Mouse (Mus musculus) right cerebral cortex, adult 18-20 months (tissue): Measurements from ENCODE around the gene Enah.
A peak's percentile ranks its signal among the peaks of the same experiment; 100 is the strongest.

Source experiments
- DNase-seq: peaks from one replicate; pipeline ENCODE4 v3.0.0; 2022; ENCODE audit warnings: mixed read lengths

Enah gene

DNA sequence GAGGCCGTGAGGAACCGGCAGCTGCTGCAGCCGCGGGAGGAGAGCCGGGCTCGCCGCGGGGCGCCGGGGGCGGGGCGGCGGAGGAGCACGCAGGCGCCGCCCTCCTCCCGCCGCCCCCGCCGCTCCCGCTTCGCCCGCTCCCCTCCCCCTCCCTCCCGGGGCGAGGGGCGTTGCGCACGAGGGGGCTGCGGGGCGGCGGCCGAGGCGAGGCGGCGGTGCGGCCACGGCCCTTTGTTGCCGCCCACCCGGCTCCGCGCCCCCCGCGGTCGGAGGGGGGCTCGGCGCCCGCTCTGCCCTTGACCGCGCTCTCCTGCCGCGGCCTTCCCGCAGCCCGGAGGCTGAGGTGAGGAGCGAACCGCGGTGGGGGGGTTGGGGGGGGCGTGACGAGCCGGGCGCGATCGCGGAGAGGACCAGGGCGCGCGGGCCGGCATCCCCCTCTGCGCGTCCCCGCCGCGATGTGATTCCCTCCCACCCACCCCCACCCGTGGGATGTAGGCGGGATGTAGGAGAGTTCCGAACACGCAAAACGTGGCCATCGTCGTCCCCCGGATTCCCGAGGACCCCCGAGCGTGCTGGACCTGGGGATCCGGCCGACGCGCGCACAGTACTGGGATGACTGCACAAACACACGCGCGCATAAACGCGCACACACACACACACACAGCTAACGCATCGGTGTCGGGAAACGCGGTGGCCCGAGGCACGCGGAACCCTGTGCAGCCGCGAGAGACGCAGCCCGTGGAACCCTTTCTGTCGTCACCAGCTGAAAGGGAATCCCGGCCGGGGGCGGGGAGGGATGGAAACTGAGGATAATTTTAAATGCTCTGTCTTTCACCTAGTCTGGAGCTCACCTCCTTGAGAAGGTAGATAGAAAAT lies at the start of gene Enah:
Gene Enah, minus strand, starts transcription at position 65 of the 876 bp plus-strand sequence.
- DNase-seq = peak; percentile 79

DNA sequence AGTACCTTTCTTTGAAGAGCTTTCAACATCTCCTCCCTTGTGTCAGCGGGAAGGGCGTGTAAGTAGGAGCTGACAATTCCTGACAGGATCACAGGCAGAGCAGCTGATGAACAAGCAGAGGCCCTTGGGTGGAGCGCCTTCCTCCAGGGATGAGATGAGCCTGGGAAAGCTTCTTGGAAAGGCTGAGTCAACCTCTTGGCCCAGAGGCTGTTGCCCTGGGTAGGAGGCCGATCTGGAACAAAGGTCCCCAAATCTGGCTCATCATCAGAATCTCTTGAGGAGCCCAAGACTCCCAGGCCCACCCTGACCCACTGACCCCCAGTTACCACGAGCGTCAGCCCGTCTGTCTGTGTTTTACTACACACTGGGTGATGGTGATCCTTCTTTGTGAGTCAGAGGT lies 48.3 kb upstream of the Enah start:
- DNase-seq = no peak

DNA sequence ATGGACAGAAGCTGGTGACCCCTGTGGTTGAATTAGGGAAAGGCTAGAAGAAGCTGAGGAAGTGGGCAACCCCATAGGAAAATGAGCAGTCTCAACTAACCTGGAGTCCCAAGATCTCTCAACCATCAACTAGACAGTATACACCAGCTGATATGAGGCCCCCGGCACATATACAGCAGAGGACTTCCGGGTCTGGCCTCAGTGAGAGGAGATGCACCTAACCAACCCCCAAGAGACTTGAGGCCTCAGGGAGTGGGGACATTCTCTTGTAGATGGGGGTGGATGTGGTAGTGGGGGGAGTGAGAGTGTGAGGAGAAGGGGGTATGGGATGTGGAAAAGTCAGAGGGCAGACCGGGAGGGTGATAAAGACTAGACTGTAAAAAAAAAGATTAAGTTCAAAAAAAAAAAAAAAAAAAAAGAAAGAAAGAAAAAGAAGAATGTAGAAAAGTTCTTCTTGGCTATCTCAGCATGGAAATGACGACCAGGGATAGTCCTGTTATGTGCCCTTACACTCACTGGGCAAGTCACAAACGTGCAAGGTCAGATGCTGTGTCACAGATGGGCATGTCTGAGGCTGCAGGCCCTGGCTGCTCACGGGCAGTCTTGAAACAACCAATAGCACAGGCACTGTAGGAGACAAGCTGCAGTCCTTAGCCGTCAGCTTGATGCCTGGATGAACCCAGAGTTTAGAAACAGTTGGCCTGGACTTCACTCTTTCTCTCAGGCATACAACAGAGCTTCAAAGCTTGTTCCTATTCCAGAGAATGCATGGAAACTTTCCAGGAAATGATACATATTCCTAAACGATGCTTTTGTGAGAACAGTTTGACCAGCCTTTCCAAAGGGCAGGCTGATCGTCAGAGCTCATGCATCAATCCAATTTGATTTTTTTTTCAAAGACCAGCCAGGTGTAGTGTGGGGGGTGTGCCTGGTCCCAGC lies 47.0 kb upstream of the Enah start:
- no peak for DNase-seq

DNA sequence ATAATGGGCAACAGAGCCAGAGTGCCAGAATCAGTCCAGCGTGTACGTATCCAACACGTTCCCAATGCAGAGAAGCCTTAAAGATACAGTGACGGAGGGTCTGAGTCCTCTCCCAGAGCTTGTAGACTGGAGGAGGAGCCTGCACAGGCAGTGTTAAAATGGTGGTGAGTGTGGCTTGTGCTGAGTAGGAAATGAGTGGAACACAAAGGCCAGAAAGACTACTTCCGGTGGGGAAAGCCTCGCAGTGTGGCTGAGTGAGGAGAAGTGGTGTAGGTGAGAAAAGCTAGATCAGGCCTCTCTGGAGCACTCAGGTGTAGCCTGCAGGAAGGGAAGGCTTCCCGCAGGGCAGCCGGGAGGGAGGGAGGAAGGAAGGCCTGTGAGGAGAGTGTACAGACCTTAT lies 43.9 kb upstream of the Enah start:
- DNase-seq = no peak

DNA sequence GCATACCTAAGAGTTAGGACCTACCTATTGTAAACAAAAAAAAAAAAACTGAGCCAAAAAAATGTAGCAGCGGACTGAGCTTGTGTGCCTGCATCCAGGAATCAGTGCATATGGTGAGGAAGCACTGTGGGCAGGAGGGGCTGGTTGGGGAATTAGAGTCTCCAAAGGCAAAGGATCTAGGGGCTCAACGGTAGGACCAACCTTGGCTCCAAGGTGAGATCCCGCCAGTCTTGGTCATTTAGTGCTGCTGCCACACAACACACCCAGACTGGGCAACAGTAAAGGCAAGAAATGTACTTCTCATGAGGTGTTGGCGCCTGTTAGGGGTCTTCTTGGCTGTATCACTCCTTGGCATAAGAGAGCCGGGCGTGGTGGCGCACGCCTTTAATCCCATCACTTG lies 43.0 kb upstream of the Enah start:
- DNase-seq = no peak

DNA sequence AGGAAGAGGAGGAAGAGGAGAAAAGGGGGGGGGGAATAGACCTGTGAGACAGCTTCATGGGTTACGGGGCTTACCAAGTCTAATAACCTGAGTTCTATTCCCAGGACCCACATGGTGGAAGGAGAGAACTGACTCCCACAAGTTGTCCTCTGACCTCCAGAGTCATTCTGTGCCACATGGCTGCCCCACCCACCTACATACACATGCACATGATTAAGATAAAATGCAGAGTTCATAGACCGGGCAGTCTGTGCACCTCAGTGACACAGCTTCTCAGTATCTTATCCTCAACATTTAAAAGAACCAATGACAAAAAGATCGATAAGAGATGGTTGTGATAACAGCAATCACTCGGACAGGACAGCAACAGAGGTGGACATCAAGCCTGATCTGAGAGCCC lies 41.4 kb upstream of the Enah start:
- no peak for DNase-seq

DNA sequence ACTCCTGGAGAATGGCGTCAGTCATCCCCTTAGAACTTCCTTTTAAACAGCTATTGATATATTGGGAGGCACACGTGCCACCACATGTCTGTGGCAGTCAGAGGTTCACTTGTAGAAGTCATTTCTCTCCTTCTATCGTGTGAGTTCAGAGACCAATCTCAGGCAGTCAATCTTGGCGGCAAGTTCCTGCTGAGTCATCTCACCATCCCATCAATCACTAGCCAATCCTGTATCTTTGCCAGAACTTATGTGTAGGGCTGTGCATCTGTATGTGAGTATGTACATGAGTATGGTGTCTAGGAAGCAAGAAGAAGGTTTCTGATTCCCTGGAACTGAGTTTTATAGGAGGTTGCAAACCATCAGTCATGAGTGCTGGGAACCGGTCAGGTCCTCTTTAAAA lies 40.0 kb upstream of the Enah start:
- no peak for DNase-seq

DNA sequence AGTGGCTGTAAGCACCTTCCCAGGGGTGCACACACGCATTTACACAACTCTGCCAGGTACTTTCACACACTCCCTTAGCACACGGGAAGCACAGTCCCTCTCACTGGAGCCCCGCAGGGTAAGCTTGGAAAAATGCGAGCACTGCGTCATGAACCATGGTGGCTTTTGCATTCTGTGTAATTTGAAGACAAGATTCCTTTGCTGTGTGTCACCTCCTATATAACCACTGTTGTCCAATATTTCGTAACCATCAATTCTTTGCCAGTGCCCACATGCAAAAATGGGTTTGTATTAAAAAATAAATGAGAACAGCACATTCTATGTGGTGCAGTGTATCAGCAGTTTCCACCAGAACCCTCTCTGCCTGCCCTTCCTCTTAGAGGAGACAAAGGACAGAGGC lies 38.2 kb upstream of the Enah start:
- DNase-seq = no peak

DNA sequence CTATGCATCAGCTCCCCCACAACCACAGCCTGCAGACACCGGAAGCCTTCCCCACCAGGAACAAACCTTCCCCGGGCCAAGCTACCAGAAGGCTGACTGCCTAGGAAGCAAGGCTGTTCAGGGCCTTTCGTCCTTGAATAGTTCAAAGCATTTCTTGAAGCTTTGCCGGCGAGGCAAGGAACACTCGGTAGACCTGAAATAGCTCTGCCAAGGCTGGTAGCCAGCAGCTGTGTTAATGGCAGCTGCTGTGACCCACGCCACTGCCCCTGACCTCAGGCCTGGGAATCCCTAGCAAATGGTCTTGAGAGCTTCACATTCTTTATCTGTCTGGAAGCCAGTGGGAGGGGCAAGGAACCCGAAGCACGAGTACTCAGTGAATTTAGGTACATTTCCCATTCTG lies 35.3 kb upstream of the Enah start:
- DNase-seq = no peak

DNA sequence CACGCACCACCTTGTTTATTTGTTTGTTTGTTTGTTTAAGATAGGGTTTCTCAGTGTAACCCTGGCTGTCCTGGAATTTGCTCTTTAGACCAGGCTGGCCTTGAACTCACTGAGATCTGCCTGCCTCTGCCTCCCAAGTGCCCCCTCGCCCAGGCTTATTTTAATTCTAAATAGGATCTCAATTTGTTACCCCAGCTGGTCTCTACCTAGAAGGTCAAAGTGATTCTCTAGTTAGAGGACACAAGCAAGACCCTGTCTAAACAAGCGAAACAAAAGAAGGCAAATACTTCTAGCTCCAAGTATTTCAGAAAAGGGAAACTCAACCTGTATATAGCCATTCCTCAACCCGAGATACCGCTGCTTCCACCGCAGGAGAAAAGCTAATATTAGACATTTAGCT lies 34.9 kb upstream of the Enah start:
- DNase-seq = no peak

DNA sequence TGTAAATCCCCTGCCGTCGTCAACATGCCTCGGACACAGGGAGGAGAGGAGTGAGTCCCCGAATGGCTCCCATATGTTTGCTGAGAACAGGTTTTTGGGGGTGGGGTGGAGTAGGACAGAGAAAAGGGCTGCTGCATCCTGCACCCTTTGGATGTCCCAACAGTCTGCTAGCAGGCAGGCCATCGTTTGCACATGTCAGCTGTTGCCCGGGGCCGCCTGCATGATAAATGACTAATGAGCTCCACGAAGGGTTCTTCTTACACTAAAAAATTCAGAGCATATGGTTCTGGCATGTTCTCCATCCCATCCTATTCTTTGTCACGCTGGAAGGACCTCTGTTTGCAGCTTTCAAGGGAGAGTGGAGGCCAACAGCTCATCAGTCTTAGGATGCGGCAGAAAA lies 33.2 kb upstream of the Enah start:
- no peak for DNase-seq

DNA sequence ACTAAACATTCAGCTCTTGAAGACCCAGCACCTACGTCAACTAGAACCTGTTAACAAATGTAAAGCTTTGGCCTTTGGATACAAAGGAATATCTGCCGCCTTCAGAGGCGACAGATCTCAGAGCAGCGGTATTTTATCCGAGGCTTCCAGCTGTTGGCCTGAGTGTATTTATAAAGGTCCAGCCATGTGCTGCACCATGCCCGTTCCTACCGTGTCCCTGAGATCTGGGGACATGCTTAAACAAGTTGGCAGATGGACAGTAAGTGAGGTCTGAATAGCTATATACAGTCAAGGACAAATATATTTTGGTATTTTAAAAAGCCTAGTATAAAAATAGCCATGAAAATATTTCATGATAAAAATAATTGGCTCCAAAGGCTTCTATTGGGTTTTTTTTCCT lies 32.6 kb upstream of the Enah start:
- no peak for DNase-seq

DNA sequence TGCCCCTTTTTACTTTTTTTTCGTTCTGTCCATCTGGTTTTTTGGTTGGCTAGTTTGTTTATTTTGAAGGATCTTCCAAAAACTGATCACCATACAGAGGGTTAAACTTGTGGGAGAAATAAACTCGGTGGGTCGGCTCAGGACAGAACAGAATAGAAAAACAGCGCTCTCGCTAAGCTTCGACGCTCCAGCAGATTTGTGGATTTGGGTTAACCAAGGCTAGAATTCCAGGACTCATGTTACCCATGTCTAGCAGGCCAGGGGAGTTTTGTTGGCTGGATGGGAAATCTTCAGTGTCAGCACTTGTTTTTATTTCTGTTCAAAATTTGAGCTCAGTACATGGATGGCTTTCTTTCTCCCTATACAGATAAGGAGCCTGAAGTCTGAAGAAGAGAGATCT lies 30.0 kb upstream of the Enah start:
- DNase-seq = no peak

DNA sequence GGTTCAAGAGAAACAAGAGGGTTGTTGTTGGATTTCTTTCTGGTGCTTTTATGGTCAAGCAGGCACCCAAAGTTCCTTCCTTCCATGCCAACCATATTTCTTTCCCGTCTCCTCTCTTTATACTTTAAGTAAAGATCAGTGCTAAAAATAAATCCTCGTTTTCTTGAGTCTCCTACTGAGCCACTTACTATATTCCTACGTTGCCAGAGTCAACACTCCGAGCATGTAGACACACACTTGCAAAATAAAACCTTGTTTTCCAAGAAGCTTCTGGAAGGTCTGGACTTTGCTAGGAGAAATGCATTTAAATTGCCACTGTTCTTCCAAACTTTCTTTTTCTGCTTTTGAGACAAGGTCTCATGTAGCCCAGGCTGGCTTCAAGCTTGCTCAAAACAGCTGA lies 28.3 kb upstream of the Enah start:
- DNase-seq = no peak

DNA sequence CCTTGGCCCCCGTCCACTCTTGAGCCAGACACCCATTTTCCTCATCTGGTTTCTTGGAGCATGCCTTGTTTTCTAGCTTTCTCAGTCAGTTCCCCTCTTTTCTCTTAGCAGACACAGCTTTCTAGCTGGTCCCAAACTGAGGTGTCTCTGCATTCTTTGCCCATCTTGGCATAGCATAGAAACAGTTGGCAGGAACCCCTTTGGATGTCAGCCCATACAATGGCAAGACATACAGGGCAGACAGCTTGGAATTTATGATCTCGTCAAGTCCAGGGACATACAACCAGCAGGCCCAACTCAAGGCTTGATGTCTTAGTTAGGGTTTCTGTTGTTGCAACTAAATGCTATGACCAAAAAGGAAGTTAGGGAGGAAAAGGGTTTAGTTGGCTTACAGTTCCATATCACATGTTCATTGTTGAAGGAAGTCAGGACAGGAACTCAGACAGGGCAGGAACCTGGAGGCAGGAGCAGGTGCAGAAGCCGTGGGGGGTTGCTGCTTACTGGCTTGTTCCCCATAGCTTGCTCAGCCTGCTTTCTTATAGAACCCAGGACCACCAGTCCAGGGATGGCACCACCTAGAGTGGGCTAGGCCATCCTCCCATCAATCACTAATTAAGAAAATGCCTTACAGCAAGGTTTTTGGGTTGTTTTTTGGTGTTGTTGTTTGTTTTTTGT lies 27.4 kb upstream of the Enah start:
- DNase-seq = no peak

DNA sequence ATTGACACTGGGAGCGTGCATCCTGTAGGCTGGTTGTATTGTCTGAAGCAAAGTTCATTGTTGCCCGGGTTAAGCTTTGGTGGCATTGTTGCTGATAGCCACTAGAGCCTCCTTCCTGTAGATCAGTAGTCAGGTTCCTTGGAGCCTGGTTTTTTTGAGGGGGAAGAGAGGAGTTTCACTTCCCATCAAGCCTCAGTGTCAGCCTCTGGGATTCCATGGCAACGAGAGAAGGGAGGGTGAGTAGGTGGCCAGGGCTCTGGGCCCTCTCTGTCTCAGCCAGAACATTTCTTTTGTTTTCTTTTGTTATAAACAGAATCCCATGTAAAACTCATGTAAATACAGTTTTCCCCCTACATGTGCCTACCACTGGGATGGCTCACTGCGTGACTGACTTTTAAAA lies 25.4 kb upstream of the Enah start:
- DNase-seq = peak; percentile 26

DNA sequence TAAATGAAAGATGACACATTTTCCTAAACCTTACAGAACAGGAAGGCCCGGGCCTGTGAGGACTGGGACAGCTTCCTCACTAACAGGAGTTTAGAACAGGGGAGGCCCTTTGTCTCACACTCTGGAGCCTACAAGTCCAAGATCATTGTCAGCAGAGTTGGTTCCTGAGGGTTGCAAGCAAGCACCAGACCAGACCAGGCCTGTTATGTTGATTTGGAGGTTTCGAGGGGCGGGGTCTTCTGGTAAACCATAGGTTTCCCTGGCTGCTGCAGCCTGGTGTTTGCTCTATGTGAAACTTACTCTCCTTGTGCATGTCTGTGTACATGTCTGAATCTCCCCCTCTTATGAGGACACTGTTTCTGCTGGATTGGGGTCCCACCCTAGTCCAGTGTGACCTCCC lies 20.7 kb upstream of the Enah start:
- no peak for DNase-seq

DNA sequence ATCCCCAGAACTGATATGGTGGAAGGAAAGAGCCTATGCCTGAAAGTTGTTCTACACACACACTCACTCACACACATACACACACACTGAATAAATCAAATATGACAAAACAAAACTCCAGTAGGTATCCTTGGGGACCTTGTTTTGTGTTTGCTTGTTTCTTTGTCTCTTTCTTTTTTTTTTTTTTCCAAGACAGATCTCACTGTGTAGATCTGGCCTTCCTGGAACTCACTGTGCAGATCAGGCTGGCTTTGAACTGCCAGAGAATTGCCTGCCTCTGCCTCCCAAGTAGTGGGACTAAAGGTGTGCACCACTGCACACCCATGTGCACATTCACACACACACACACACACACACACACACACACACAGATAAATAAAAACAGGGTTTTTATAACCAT lies 12.0 kb upstream of the Enah start:
- DNase-seq = no peak

DNA sequence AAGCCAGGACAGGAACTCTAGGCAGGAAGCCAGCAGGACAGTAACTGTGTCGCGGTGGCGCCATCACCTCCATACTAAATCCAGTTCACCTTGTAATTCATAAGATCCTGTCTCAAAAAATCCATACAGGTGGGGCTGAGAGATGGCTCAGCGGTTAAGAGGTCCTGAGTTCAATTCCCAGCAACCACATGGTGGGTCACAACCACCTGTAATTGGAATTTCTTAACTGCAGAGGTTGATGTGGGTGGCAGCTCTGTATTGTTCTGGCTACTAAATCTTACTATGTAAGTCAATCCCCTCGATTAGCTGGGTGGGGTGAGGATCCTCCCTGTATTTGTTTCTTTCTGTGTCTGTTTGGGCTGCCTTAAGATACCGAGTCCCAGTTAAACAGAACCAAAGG lies 11.3 kb upstream of the Enah start:
- DNase-seq = no peak

DNA sequence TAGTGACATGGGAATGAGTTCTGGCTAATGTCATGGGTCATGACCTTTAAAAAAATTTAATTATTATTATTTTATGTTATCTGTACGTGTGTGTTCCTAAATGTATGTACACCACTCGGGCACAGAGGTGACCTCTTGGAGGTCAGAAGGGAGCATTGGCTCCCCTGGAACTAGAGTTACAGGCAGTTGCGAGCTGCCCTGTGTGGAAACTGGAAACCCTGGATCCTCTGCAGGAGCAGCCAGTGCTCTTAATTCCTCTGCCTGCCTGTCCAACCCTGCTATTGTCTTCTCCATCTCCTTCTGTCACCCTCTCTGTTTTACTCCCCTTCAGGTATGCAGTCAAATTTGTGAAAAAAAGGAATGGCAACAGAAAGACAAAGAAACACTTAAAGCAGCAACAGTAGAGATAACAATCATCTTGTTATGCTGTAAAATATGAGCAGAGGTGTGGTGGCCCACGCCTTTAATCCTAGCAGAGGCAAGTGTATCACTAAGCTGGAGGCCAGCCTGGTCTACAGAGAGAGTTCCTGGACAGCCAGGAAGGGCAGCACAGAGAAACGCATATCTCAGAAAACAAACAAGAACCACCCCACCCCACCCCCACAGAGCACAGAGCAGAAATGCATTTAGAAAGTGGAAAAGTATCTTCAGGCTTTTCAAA lies 10.3 kb upstream of the Enah start:
- DNase-seq = no peak

DNA sequence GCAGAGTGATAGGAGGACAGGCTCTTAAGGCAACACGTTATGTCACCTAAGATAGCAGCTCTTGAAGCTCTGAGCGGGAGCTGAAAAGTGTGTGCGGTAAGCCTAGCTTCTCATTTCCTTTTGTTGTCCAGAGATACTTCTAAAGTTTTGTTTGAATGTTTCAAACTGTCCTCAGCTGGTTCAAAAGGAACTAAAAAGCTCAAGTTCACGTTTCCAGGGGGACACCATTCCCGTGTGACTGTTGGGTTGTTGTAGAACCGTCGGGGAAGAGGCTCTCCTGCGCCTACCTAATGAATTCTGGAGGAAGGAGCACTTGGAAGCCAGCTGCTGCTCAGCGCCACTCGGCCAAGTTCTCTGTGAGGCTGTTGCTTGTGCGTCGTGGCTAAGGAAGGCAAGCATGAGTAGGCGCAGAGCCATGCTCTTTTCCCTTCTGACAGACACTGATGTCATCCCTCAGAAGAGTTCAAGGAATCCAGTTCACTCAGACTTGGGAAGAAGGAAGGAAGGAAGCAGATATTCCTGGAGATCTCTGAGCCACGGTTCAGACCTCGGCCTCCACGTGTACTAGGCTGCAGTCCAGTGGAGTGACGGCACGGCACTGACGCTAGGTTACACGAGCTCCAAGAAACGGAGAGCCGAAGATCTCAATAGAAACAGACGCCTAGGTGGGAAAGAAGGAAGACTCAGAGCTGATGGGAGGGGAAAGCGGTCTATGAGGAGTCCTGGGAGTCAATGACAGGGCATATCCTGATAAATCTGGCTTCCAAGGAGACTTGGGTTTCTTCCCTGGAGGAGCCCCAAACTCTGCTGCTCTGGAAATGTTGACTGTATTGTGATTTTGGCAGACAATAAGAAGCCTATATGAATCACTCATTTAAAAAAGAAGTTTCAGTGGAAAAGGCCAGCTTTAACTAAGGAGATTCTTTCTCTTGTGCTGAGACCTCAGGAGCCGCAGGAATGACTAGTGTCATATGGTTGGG lies 8.7 kb upstream of the Enah start:
- DNase-seq = no peak
